Mouse (Mus musculus) liver, embryonic 11.5 days (tissue): Measurements from ENCODE around the gene Tmem175. TPM values are rescaled to one million over a fixed set of nuclear protein-coding genes. Genes with fewer than 3 reads are reported as not detected.

Source experiments
- ATAC-seq: fragments of 200-750 bp; cut with Nextera tagmentation; replicated peaks from 2 replicates; pipeline ENCODE4 v1.8.0; 2017; ENCODE audit warnings: moderate number of reproducible peaks, mild to moderate bottlenecking, moderate TSS enrichment, moderate library complexity; ENCODE audit not compliant: low FRiP score
- DNase-seq: peaks from one replicate; pipeline ENCODE4 v3.0.0-alpha.2; 2017; ENCODE audit warnings: low spot score
- H3K27ac ChIP-seq: fragments of 300-500 bp; sonication (generic); 2 replicates; pipeline ENCODE4 v1.5.1; 2014; ENCODE audit warnings: mild to moderate bottlenecking, low read depth, low read length, control low read depth
- H3K27me3 ChIP-seq: fragments of 300-500 bp; sonication (generic); replicated peaks from 2 replicates; pipeline ENCODE4 v1.6.1; 2014; ENCODE audit warnings: low read length, mixed read lengths; ENCODE audit not compliant: control insufficient read depth, insufficient read depth
- H3K36me3 ChIP-seq: fragments of 300-500 bp; sonication (generic); 2 replicates; pipeline ENCODE4 v1.6.1; 2014; ENCODE audit warnings: mild to moderate bottlenecking, low read length, moderate library complexity, mixed read lengths; ENCODE audit not compliant: control insufficient read depth, insufficient read depth
- H3K4me1 ChIP-seq: fragments of 300-500 bp; sonication (generic); replicated peaks from 2 replicates; pipeline ENCODE4 v1.6.1; 2014; ENCODE audit warnings: low read length, mixed read lengths; ENCODE audit not compliant: control insufficient read depth, insufficient read depth
- H3K4me2 ChIP-seq: fragments of 300-500 bp; sonication (generic); 2 replicates; pipeline ENCODE4 v1.6.1; 2014; ENCODE audit warnings: mild to moderate bottlenecking, control low read depth, moderate library complexity
- H3K4me3 ChIP-seq: fragments of 300-500 bp; sonication (generic); 2 replicates; pipeline ENCODE4 v1.5.1; 2014; ENCODE audit warnings: low read depth, low read length, control low read depth
- H3K9ac ChIP-seq: fragments of 300-500 bp; sonication (generic); 2 replicates; pipeline ENCODE4 v1.6.1; 2014; ENCODE audit warnings: low read depth, low read length, control low read depth
- H3K9me3 ChIP-seq: fragments of 300-500 bp; sonication (generic); 2 replicates; pipeline ENCODE4 v1.6.1; 2016; ENCODE audit warnings: low read length, inconsistent platforms, mixed read lengths; ENCODE audit not compliant: control insufficient read depth
- WGBS: fragments of 180-500 bp; shearing (Covaris S2); extraction: QIAGEN DNeasy Blood & Tissue Kit; methylation state at CpG from one replicate; pipeline ENCODE4 v1.1.7; 2014; 5-methylcytosine and 5-hydroxymethylcytosine counted together
- polyA plus RNA-seq: library from polyadenylated mRNA; unstranded; fragments of >200 nt; fragmentation: Nextera tagmentation; extraction: Ambion mirVana; gene quantifications from 2 replicates; pipeline ENCODE4 v1.2.1, GENCODE M21; 2014

The Tmem175 gene
- polyA plus RNA-seq, 1 experiment from 2014 or later: 24.7 TPM

DNA sequence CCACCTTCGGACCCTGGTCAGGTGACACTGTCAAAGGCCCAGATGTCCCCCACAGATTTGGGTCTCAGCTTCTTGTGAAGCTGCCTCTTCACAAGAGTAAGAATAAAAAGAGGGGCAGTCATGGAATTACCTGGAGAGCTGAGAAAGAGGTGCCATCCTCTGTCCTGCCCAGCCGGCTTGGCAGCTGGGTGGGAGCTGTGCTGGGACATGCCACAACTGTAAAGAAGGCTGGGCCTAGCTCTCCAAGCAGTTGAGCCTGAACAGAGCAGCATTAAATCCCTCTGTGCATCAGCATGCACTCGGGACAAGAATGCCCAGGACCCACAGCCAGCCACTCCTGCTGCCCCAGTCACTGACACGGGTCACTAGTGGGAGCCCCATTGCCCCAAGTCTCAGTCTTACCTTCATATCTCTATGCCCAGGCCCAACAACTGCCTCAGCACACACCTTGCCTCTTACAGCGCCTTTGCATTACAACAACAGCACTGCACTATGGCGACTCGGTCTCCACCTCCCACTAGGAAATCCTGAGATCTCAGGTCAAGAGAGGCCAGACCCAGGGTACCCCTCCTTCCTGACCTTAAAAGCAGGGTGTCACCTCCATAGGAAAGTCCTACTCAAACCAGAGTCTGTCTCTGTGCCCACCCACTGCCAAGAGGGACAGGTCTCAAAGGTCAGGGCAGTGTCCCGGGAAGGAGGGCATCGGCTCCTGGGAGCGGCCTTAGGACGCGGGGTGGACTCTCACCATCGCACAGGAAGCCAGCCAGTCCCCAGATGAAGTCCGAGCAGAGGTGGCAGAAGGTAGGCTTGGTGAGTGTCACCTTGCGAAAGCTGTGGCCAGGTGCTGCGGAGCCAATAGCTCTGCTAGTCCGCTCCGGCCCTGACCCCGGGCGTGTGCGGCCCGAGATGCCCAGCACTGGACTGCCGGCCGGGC is 30.4 kb downstream of the Tmem175 start, which contains the start of gene Idua:
Gene Idua (plus strand): TSS at position 634 of the 934 bp plus-strand sequence.
- Histone ChIP-seq H3K9ac (peak within 1 kb of the TSS; percentile 83), H3K4me3 (peak within 1 kb of the TSS; percentile 84), H3K4me2 (peak within 1 kb of the TSS; percentile 76), H3K36me3 (peaks cover 6% of the 10 kb centered on the region; the same call in 1 of the 2 replicates), H3K9me3 (no peaks in the 10 kb centered on the region), H3K27ac (peak within 1 kb of the TSS; percentile 28; the same call in 1 of the 2 replicates), H3K4me1 (peaks cover 9% of the 10 kb centered on the region), H3K27me3 (no peaks in the 10 kb centered on the region)
- DNase-seq (no peak), ATAC-seq (peak; percentile 57)
- 10% methylated on average over 24 of the region's 24 CpGs for WGBS

DNA sequence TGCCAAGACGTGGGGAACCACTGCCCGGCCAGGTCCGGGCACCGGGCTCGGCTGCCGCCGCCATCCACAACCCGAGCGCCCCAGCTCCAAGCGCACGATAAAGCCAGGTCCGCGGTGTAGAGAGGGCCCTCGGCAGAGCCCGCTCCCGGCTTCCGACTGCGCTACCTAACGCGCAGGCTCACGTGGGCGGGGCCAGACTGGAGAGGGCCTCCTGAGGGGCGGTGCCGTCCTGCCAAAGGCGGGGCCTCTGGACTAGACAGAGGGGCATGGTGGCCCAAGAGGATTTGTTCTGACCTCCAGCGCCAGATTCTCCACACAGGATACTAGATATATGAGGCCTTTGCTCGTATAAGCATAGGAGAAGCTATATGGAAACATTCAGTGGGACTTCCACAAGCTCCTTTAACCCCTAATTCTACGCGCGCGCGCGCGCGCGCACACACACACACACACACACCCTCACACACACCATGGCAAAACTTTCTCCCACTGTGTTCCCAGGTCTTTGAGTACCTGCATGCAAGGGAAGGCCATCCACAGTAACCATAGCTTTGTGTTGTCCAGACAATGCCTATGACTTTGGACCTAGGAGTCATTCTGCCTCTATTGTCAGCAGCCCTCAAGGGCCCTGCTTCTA is 31.2 kb downstream of the Tmem175 start:
- Histone ChIP-seq H3K4me3 (peak overlapping the region; percentile 84), H3K27ac (peak overlapping the region; percentile 28; the same call in 1 of the 2 replicates), H3K36me3 (no peaks in the 10 kb centered on the region), H3K9ac (peak overlapping the region; percentile 83), H3K4me2 (peak overlapping the region; percentile 76), H3K27me3 (no peaks in the 10 kb centered on the region), H3K4me1 (peaks cover 9% of the 10 kb centered on the region), H3K9me3 (no peaks in the 10 kb centered on the region)
- peak; percentile 99 for ATAC-seq
- peak; percentile 85 for DNase-seq
- WGBS: 15% methylated on average over 36 of the region's 36 CpGs

DNA sequence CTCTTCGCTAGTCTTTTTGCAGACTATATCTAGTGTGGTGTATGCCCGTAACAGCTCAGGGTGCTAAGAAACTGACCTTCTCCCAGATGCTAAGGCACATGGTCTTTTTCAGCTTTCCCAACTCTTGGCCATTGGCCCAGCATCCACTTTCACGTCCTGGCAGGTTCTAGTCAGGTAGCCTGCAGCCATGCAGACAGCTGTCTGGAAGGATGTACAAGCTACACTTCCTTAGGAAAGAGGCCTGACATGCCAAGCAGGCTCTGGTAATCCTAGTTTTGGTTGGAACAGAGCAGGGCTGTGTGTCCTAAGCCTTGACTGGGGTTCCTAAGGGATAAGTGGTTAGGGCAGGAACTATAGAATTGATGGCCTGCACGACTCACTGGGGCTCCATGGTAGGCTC is 33.2 kb downstream of the Tmem175 start:
- H3K36me3 ChIP-seq: no peaks in the 10 kb centered on the region
- no peaks in the 10 kb centered on the region for H3K27me3 ChIP-seq
- peaks cover 9% of the 10 kb centered on the region for H3K4me1 ChIP-seq
- no peak overlapping the region for H3K9ac ChIP-seq
- H3K27ac ChIP-seq: no peak overlapping the region
- no peak for DNase-seq
- no peak overlapping the region for H3K4me3 ChIP-seq
- 80% methylated on average over 4 of the region's 4 CpGs for WGBS
- no peak overlapping the region for H3K4me2 ChIP-seq
- ATAC-seq: no peak
- no peaks in the 10 kb centered on the region for H3K9me3 ChIP-seq

DNA sequence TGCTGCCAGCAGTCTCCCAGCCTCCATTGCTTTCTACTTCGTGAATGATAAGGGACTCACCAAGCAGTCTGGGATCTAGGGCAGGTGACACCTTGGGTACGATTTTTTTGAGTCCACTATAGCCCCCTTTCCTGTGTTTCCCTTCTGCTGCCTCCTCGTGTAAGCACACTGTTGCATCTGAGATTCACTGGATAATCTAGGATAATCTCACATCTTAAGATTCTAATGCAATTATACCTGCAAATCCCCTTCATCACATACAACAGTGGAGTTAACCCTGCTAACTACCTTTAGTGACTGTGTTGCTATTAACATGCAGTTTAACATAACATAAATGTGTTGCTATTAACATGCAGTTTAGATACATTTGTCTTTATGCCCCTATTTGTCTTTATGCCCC is 35.5 kb downstream of the Tmem175 start:
- ATAC-seq (no peak), DNase-seq (no peak)
- Histone ChIP-seq H3K9me3 (no peaks in the 10 kb centered on the region), H3K27me3 (no peaks in the 10 kb centered on the region), H3K4me2 (no peak overlapping the region), H3K9ac (no peak overlapping the region), H3K4me1 (peaks cover 4% of the 10 kb centered on the region), H3K27ac (no peak overlapping the region), H3K4me3 (no peak overlapping the region), H3K36me3 (no peaks in the 10 kb centered on the region)
- 42% methylated on average over 3 of the region's 3 CpGs for WGBS

DNA sequence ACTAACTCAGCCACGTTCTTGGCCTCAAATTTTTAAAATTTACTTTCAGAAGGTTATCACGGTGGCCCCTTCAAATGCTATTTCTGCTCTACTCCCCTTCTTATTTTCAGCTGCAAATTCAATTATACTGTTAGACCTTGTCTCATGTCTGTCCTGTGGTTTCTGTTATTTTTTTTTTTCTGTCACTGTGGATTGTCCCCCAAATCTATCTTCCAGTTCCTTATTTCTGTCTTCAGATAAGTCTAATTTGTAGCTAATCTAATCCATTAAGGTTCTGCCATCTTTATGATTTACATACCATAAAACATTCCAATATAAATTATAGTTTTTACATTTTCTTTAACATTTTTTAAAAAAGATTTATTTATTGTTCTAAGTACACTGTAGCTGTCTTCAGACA is 37.8 kb downstream of the Tmem175 start:
- no peak for DNase-seq

DNA sequence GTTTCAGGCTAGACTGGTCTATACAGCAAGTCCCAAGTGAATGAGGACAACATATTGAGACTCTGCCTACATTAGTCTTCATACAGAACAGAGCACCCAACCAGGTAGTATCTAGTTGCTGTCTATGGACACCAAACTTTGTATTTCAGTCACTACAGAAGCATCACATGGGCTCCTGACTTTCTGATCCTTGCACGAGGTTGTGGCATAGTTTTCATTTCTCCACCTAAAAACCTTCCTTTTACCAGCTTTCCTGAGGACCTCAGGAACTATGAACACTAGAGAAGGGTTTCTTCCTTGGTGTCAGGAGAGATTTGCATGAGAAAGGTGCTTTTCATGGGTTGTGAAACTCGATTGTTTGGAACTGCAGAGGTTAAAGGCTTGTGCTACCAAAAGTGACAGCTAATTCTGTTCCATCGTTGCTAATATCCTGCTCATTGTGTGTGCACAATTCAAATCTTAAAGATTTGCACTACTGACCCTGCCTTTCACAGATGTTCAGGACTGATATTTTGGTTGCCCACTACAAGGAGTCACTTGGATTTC is 38.9 kb downstream of the Tmem175 start:
- Histone ChIP-seq H3K9ac (peak overlapping the region; percentile 74), H3K9me3 (no peaks in the 10 kb centered on the region), H3K27ac (peak overlapping the region; percentile 69; the same call in 1 of the 2 replicates), H3K36me3 (peaks cover 16% of the 10 kb centered on the region), H3K4me3 (peak overlapping the region; percentile 61), H3K4me1 (peaks cover 9% of the 10 kb centered on the region), H3K27me3 (no peaks in the 10 kb centered on the region), H3K4me2 (peak overlapping the region; percentile 86)
- WGBS: 16% methylated on average over 3 of the region's 3 CpGs
- DNase-seq (no peak), ATAC-seq (no peak)

More for the DNA sequence above, 37.8 kb downstream of the Tmem175 start:
- no peak for ATAC-seq
- WGBS: 72% methylated on average over 2 of the region's 2 CpGs
- no peaks in the 10 kb centered on the region for H3K27me3 ChIP-seq
- no peak overlapping the region for H3K4me3 ChIP-seq
- H3K36me3 ChIP-seq: peaks cover 9% of the 10 kb centered on the region
- H3K4me2 ChIP-seq: no peak overlapping the region
- no peak overlapping the region for H3K27ac ChIP-seq
- H3K4me1 ChIP-seq: peaks cover 9% of the 10 kb centered on the region
- no peak overlapping the region for H3K9ac ChIP-seq
- H3K9me3 ChIP-seq: no peaks in the 10 kb centered on the region

DNA sequence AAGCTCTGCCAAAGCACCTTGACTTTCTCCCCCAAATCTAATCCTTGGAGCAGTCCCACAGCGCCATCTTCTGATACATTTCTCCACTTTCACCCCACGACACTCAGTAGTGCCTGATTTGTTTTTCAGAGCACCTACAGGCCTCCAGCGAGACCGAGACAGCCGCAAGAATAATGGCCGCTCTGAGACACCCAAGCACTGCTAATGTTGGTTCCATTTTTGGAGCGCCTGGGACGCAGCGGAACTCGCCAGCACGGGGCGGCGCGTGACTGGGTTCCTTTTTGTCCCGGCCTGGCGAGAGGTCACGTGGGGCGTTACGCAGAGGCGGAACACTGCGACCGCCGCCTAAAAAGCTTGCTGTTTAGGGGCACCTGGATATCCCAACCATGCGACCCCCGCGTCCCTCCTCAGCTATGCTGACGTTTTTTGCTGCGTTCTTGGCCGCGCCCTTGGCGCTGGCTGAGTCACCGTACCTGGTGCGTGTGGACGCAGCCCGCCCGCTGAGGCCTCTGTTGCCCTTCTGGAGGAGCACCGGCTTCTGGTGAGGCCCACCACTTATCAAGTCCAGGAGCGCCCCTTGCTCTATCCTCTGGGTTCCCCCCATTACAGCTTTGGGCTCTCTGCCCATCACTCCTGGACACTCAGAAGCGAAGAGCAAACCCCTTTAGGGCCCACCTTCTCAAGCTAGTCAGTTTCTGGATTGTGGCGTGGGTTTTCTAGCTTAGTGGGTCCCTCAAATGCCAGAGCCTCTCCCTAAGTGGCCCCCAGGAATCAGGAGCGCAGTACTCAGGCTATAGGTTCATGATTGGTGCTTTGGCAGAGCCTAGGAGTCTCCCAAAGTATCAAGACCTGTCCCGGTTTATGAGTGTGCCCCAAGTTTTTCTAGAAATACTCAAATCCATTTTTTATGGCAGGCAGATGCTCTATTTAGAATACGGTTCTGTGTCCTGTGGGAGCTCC is 39.7 kb downstream of the Tmem175 start, which contains the start of gene Dgkq:
Gene Dgkq (minus strand): TSS at position 696 of the 960 bp plus-strand sequence.
- peaks cover 16% of the 10 kb centered on the region for H3K36me3 ChIP-seq
- DNase-seq: peak; percentile 84
- peak within 1 kb of the TSS; percentile 69 for H3K27ac ChIP-seq
- H3K4me3 ChIP-seq: peak within 1 kb of the TSS; percentile 61
- peak within 1 kb of the TSS; percentile 86 for H3K4me2 ChIP-seq
- H3K4me1 ChIP-seq: peaks cover 11% of the 10 kb centered on the region
- H3K27me3 ChIP-seq: no peaks in the 10 kb centered on the region
- H3K9ac ChIP-seq: peak within 1 kb of the TSS; percentile 74
- ATAC-seq: peak; percentile 80
- WGBS: 6% methylated on average over 43 of the region's 43 CpGs
- no peaks in the 10 kb centered on the region for H3K9me3 ChIP-seq
